Mouse (Mus musculus) urinary bladder, postnatal 36 days (tissue): ENCODE measurements around the gene G0s2.

ENCODE experiments used
- DNase-seq, 2 experiments: peaks; one replicate each; pipeline ENCODE4 v3.0.0; 2022; ENCODE audit warnings: low spot score in 2 of 2, mixed read lengths in 1 of 2

Gene G0s2

GRCm38 (mm10) chr1:193272916-193273601 lies at the start of gene G0s2:
Gene G0s2, minus strand, starts transcription at chr1:193273217.
- DNase-seq = peak; percentile 59 to 79

GRCm38 (mm10) chr1:193320398-193320797 lies 47.4 kb upstream of the G0s2 start:
- no peak for DNase-seq

- no peak for DNase-seq
Observed at GRCm38 (mm10) chr1:193319721-193320120, 46.7 kb upstream of the G0s2 start.

- peak; percentile 45 to 69 for DNase-seq
Observed at GRCm38 (mm10) chr1:193317159-193317559, 44.1 kb upstream of the G0s2 start.

GRCm38 (mm10) chr1:193316358-193316750 lies 43.3 kb upstream of the G0s2 start:
- no peak for DNase-seq

GRCm38 (mm10) chr1:193315705-193316357 lies 42.8 kb upstream of the G0s2 start:
- DNase-seq = peak; percentile 72 to 87

- no peak for DNase-seq
Observed at GRCm38 (mm10) chr1:193311596-193311995, 38.6 kb upstream of the G0s2 start.

- DNase-seq = no peak
Observed at GRCm38 (mm10) chr1:193310519-193311085, 37.6 kb upstream of the G0s2 start.

GRCm38 (mm10) chr1:193309785-193310518 lies 36.9 kb upstream of the G0s2 start:
- no peak for DNase-seq

GRCm38 (mm10) chr1:193306832-193307231 lies 33.8 kb upstream of the G0s2 start:
- no peak for DNase-seq

- no peak for DNase-seq
Observed at GRCm38 (mm10) chr1:193305386-193305785, 32.4 kb upstream of the G0s2 start.

- DNase-seq = no peak
Observed at GRCm38 (mm10) chr1:193303096-193303495, 30.1 kb upstream of the G0s2 start.

GRCm38 (mm10) chr1:193302093-193302405 lies 29.0 kb upstream of the G0s2 start:
- peak in 1 of 2 experiments; percentile 13 for DNase-seq

GRCm38 (mm10) chr1:193301216-193302092 lies 28.4 kb upstream of the G0s2 start:
- DNase-seq = peak; percentile 76 to 83

GRCm38 (mm10) chr1:193299995-193300394 lies 27.0 kb upstream of the G0s2 start:
- DNase-seq = peak; percentile 30 to 37

GRCm38 (mm10) chr1:193298141-193298765 lies 25.2 kb upstream of the G0s2 start:
- no peak for DNase-seq

- DNase-seq = no peak
Observed at GRCm38 (mm10) chr1:193295920-193296319, 22.9 kb upstream of the G0s2 start.

GRCm38 (mm10) chr1:193293926-193294325 lies 20.9 kb upstream of the G0s2 start:
- no peak for DNase-seq

- no peak for DNase-seq
Observed at GRCm38 (mm10) chr1:193293039-193293438, 20.0 kb upstream of the G0s2 start.

GRCm38 (mm10) chr1:193290686-193291085 lies 17.7 kb upstream of the G0s2 start:
- no peak for DNase-seq

- no peak for DNase-seq
Observed at GRCm38 (mm10) chr1:193289914-193290313, 16.9 kb upstream of the G0s2 start.
